Mouse (Mus musculus) cerebellum, adult 9-11 months (tissue): ENCODE data around the gene Gm20517.
A peak's percentile ranks its signal among the peaks of the same experiment; 100 is the strongest.

Experiments
- DNase-seq: peaks from one replicate; pipeline ENCODE4 v3.0.0; 2022

Gene Gm20517

DNA sequence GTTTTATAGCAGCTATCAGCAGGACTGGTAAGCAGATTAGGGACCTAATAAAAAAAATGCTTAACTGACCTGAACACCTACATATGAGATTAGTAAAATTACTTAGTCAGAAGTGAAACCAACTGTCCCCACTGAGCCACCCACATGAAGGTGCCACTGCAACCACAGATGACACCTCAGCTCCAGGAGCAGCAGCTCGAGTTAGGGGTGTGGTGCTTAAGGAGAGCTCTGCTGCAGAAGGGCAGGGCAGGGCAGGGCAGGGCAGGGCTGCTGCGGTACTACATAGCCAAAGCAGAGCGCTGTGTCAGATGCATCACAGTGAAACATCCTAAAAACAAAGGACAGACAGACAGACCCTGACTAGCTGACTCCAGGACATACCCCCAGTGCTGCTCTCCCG lies 71.4 kb downstream of the Gm20517 start:
- no peak for DNase-seq

GRCm38 (mm10) chr17:47687409-47688343 lies 76.3 kb downstream of the Gm20517 start:
- DNase-seq = peak; percentile 96

DNA sequence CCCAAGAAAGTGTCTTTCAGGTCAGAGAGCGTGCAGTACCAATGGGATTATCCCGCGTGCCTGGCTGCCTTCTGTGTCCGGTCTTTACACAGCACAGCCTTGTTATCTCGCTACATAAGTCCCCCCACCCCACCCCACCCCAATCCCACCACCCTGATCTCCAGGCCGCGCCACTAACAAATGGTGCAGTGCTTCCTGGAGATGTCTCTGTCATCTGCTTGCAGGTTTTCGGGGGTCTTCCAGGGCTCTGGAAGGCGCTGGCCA lies 76.9 kb downstream of the Gm20517 start, which contains the start of gene Tomm6:
Gene Tomm6 (minus strand): TSS at position 43 of the 264 bp plus-strand sequence.
- DNase-seq = no peak

- DNase-seq = peak; percentile 86
Measured at GRCm38 (mm10) chr17:47688608-47689575, 77.5 kb downstream of the Gm20517 start, which contains the start of gene Frs3. Frs3 (plus strand) TSS chr17:47689030.

DNA sequence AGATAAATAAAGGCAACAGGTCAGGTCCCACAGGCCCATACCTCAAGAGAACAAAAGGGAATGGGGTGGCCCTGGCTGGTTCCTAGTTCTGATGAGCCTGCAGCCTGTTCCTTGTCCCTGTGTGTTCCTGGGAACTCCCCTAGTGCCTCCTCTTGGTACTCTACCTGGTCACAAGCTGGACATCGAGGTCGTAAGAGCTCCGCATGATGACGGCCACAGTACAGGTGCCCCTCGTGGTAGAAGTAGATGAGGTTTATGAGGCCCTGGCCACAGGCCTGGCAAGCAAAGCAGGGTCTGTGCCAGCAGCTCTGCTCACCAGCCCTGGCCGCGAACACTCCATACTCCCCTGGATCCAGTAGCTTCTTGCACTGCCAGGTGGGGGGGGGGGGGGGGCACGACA lies 78.5 kb downstream of the Gm20517 start:
- DNase-seq = no peak

DNA sequence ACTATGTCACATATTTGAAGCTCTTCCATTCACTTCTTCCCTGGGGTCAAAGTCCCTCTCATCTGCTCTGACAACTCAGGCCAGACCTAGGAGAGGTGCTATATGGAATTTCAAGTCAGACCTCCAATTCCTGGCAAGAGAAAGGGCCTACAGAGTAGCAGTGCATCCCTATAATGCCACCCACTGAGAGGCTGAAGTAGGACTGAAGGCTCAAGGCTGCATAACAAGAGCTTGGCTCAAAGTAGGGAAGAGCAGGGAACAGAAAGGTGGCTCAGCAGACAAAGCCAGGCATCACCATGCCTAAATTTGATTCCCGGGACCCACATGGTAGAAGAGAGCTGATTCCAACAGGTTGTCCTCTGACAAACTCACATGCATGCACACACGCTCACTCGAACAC lies 80.3 kb downstream of the Gm20517 start:
- no peak for DNase-seq

- no peak for DNase-seq
Measured at GRCm38 (mm10) chr17:47693671-47694441, 82.5 kb downstream of the Gm20517 start.

GRCm38 (mm10) chr17:47694442-47694502 lies 82.9 kb downstream of the Gm20517 start, which contains the start of gene Gm21981:
Gm21981 (minus strand) TSS chr17:47694455.
- DNase-seq = no peak

GRCm38 (mm10) chr17:47694503-47695336 lies 83.3 kb downstream of the Gm20517 start, which contains the start of gene Prickle4:
Prickle4 (minus strand) TSS chr17:47694736.
- peak; percentile 98 for DNase-seq

DNA sequence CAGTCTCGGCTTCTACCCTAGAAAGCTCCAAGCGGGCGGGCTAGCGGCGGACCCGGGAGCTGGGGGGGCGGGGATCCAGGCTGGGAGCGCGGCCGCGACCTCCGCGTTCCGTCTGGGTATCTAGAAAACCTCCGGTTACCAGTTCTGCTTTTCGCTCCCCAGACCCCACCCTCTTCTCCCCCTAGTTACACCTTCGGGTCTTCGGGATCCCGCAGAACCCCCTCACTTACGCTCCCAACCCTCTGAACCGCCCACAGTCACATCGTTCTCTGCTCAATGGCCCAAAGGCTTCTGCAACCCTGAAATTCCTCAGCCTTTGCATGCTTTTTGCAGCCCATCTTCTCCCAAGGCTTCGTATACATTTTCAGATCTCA lies 83.9 kb downstream of the Gm20517 start:
- DNase-seq = no peak

GRCm38 (mm10) chr17:47698156-47698555 lies 86.8 kb downstream of the Gm20517 start:
- DNase-seq = no peak

DNA sequence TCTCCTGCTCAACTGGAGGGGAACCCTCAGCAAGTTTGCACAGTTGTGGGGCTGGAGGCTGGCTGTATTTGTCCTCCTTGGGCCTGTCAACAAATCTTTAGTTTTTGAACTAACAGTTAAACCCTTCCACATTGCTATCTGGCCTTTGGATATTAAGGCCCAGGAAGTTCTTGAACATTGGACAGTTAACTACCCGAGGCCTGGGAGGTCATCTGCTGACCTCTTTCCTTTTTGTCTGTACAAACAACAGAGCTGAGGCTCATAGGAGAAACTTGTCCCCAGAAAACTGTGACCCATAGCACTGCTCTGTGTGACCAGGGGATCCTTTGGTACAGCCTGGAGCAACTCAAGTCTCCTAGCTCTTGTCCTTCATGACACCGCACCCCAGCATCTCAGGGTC lies 87.7 kb downstream of the Gm20517 start:
- no peak for DNase-seq

DNA sequence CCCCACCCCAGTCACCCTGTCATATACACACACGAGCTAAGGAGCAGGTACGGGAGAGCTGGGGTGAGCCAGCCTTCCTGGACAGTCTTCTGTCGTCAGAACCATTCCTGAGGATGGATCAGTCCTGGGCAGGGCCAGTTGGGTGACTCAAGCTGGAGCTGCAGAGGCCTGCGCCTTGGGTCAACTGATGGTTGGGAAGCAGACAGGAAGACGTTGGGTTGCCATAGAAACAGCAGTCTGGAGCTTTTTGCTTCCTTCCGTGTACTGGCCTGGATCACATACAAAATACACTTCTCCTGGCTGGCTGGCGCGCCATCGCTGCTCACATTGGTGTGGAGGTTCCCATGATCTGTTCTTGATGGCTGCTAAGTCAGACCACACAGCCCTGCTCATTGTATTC lies 90.4 kb downstream of the Gm20517 start:
- DNase-seq = no peak

GRCm38 (mm10) chr17:47702548-47703345 lies 91.4 kb downstream of the Gm20517 start:
- DNase-seq = no peak

DNA sequence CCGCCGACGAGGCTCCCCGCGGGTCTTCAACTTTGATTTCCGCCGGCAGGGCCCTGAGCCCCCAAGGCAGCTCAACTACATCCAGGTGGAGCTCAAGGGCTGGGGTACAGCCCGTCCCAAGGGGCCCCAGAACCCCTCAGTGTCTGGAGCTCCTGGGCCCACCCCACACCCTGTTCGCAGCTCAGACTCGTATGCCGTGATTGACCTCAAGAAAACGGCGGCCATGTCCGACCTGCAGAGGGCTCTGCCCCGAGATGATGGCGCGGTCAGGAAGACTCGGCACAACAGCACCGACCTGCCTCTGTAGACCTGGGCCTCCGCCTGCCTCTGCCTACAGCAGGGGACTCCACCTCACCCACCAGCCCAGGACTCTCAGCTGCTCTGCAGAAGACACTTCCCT lies 92.2 kb downstream of the Gm20517 start:
- no peak for DNase-seq

DNA sequence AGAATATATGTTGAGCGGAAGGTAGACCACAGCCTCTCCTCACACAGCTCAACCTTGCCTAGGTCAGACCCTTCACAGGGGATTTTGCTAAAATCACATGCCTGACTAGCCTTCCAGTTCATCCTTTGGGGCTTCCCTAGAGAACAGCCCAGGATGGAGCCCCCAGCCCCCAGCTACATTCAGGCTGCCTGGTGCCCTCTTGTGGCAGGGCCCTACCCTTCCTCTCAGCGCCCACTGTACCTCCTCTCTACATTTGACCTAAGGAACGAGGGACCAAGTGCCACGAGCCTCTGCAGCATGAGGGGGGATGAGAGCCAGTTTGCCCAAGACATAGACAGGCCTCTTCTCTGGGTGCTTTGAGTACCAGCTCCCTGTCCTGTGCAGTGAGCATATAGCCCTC lies 93.3 kb downstream of the Gm20517 start:
- no peak for DNase-seq

DNA sequence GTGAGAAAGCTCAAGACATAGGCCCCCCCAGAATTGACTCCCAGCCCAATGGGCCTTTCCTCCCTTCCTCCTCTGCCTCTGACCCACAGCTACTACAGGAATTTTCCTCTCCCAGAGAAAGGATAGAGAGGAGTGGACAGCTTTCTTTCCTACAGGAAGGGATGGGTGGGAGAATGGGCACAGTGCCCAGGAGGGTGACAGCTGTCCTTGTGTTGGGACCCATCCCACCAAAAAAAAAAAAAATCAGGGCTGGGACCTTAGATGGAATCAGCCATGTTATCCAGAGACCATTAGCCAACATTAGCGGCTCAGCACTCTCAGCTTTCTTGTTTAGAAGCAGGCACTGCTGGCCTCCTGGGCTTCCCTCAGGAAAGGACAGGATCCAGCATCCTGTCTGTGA lies 94.8 kb downstream of the Gm20517 start:
- no peak for DNase-seq

DNA sequence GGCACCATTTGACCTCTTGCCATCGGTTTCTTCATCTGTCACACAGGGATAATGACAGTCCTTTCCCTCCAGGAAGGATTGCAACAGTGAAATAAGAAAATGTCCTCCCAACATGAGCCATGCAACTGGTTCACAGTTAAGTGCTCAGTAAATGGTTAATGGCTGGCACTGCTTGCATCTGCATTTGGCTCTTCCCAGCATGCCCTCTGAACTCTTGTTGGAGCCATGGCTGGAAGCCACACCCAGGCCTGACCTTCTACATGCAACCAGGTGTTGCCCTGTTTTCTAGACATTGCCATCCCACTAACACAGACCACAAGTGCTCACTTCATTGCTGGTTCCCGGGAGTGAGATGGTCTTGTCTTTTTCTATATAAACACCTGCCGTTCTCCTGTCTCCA lies 96.6 kb downstream of the Gm20517 start:
- no peak for DNase-seq

- no peak for DNase-seq
Measured at GRCm38 (mm10) chr17:47708972-47709371, 97.6 kb downstream of the Gm20517 start.

- DNase-seq = no peak
Measured at GRCm38 (mm10) chr17:47710036-47710435, 98.6 kb downstream of the Gm20517 start.

- no peak for DNase-seq
Measured at GRCm38 (mm10) chr17:47711883-47712282, 100.5 kb downstream of the Gm20517 start.
